Mouse (Mus musculus) sigmoid colon, adult 10 weeks (tissue): ENCODE results near the gene Pkdcc. TPM values are rescaled to one million over a fixed set of nuclear protein-coding genes. Genes with fewer than 3 reads are reported as not detected.

Experiments
- polyA plus RNA-seq: library from polyadenylated mRNA; stranded (reverse); fragments of 350-450 nt; fragmentation: Illumina TruSeq; extraction: RNeasy Lipid Tissue Mini Kit (QIAGEN cat#74804); gene quantifications from one replicate; pipeline ENCODE4 v1.2.3, GENCODE M21; 2014; ENCODE audit warnings: low read depth, low replicate concordance

Pkdcc gene
- 1.2 TPM for polyA plus RNA-seq

DNA sequence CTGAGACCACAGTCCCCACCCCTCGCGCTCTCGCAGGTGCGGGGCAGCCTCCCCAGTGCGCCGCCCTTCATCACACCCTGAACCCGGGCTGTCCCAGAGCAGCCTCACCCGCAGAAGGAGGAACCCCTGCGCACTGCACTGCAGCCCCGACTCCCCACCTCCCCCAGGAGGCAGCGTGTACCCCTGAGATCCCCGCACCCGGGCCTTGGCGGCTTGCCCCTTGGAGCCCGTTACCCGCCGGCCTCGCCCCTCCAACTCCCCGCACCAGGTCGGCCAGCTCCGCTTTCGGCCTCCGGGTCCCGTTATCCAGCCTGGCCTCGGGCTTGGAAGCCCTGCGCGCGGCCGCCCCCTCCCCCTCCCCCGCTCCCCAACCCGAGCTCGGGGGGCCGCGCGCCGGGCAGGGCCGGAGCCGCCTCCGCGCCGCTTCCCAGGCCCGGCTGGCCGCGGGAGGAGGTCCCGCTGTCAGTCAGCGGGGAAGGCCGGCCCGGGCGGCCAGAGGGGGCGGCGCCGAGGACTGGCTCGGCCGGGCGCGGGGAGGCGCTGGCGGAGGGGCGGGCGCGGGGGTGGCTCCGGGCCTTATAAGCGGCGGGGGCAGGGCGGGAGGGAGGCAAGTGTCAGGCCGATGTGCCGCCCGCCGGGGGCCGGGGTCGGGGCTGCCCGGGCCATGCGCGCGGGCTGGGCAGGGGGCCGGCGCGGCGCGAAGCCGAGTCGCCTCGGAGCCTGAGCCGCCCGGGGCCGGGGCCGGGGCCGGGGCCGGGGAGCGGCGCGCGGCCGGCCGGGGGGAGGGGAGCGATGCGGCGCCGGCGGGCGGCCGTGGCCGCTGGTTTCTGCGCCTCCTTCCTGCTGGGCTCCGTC, at the start of gene Pkdcc:
Gene Pkdcc (plus strand): TSS at position 619 of the 855 bp plus-strand sequence.

Other genes starting within 250 kb of the Pkdcc start
- gene Eml4, start 135.6 kb downstream of the Pkdcc start, polyA plus RNA-seq: 59.7 TPM